Mouse (Mus musculus) lung, postnatal 0 days (tissue): ENCODE data around the gene Mtf1. TPM values are rescaled to one million over a fixed set of nuclear protein-coding genes. Genes with fewer than 3 reads are reported as not detected.

ENCODE experiments used
- ATAC-seq: fragments of 200-750 bp; cut with Nextera tagmentation; 2 replicates; pipeline ENCODE4 v1.8.0; 2017; ENCODE audit warnings: moderate library complexity
- DNase-seq: peaks from one replicate; pipeline ENCODE4 v3.0.0-alpha.2; 2016; ENCODE audit warnings: low spot score
- H3K27ac ChIP-seq: fragments of 300-500 bp; sonication (generic); 2 replicates; pipeline ENCODE4 v1.5.1; 2014; ENCODE audit warnings: antibody characterized with exemption, mild to moderate bottlenecking, low read length, mixed read lengths
- H3K27me3 ChIP-seq: fragments of 300-500 bp; sonication (generic); replicated peaks from 2 replicates; pipeline ENCODE4 v1.6.1; 2014; ENCODE audit warnings: low read length, mixed read lengths; ENCODE audit not compliant: insufficient read depth
- H3K36me3 ChIP-seq: fragments of 300-500 bp; sonication (generic); 2 replicates; pipeline ENCODE4 v1.6.1; 2014; ENCODE audit warnings: low read length, mixed read lengths; ENCODE audit not compliant: insufficient read depth
- H3K4me1 ChIP-seq: fragments of 300-500 bp; sonication (generic); 2 replicates; pipeline ENCODE4 v1.6.1; 2014; ENCODE audit warnings: antibody characterized with exemption, low read depth, low read length, mixed read lengths; ENCODE audit not compliant: insufficient read depth
- H3K4me2 ChIP-seq: fragments of 300-500 bp; sonication (generic); replicated peaks from 2 replicates; pipeline ENCODE4 v1.6.1; 2014; ENCODE audit warnings: low read depth, mild to moderate bottlenecking, low read length, moderate library complexity, mixed read lengths
- H3K4me3 ChIP-seq: fragments of 300-500 bp; sonication (generic); 2 replicates; pipeline ENCODE4 v1.5.1; 2014; ENCODE audit warnings: low read depth, low read length
- H3K9ac ChIP-seq: fragments of 300-500 bp; sonication (generic); replicated peaks from 2 replicates; pipeline ENCODE4 v1.6.1; 2014; ENCODE audit warnings: low read depth, mild to moderate bottlenecking
- H3K9me3 ChIP-seq: fragments of 300-500 bp; sonication (generic); 2 replicates; pipeline ENCODE4 v1.6.1; 2016; ENCODE audit warnings: low read length, mixed read lengths
- CTCF ChIP-seq: IDR thresholded peaks from 2 replicates; pipeline ENCODE4 v1.5.1; 2016; ENCODE audit warnings: antibody characterized with exemption, mild to moderate bottlenecking
- EP300 ChIP-seq: IDR thresholded peaks from 2 replicates; pipeline ENCODE4 v1.6.1; 2016; ENCODE audit warnings: antibody characterized with exemption, mild to moderate bottlenecking, control low read depth
- WGBS: fragments of 180-500 bp; shearing (Covaris S2); extraction: QIAGEN DNeasy Blood & Tissue Kit; methylation state at CpG from one replicate; pipeline ENCODE4 v1.1.7; 2014; 5-methylcytosine and 5-hydroxymethylcytosine counted together
- polyA plus RNA-seq: library from polyadenylated mRNA; unstranded; fragments of >200 nt; fragmentation: Nextera tagmentation; extraction: Ambion mirVana; gene quantifications from 2 replicates; pipeline ENCODE4 v1.2.1, GENCODE M21; 2015

The Mtf1 gene
- polyA plus RNA-seq, 1 experiment from 2014 or later: 10.8 TPM

- no peak for TF ChIP-seq EP300
- no peak for TF ChIP-seq CTCF
- Histone ChIP-seq H3K9me3 (no peaks in the 10 kb centered on the region), H3K27me3 (no peaks in the 10 kb centered on the region), H3K4me2 (no peak overlapping the region), H3K4me3 (no peak overlapping the region), H3K36me3 (no peaks in the 10 kb centered on the region), H3K9ac (no peak overlapping the region), H3K27ac (no peak overlapping the region), H3K4me1 (peaks cover 13% of the 10 kb centered on the region; the same call in 1 of the 2 replicates)
- no peak for ATAC-seq
- WGBS: 64% methylated on average over 23 of the region's 23 CpGs
- peak; percentile 7 for DNase-seq
Observed at GRCm38 (mm10) chr4:124765802-124766565, 35.9 kb upstream of the Mtf1 start.

- TF ChIP-seq EP300 (no peak), CTCF (no peak)
- no peak overlapping the region for H3K27ac ChIP-seq
- 25% methylated on average over 2 of the region's 2 CpGs for WGBS
Observed at GRCm38 (mm10) chr4:124766566-124766940, 35.4 kb upstream of the Mtf1 start.

GRCm38 (mm10) chr4:124768963-124769591, 32.8 kb upstream of the Mtf1 start:
- H3K27me3 ChIP-seq: no peaks in the 10 kb centered on the region
- peak; percentile 10 for DNase-seq
- 76% methylated on average over 13 of the region's 13 CpGs for WGBS

More at GRCm38 (mm10) chr4:124766566-124766940, 35.4 kb upstream of the Mtf1 start:
- H3K36me3 ChIP-seq: no peaks in the 10 kb centered on the region
- no peak for DNase-seq
- H3K27me3 ChIP-seq: no peaks in the 10 kb centered on the region
- H3K9me3 ChIP-seq: no peaks in the 10 kb centered on the region
- H3K4me2 ChIP-seq: no peak overlapping the region
- peaks cover 14% of the 10 kb centered on the region; the same call in 1 of the 2 replicates for H3K4me1 ChIP-seq
- H3K4me3 ChIP-seq: no peak overlapping the region
- ATAC-seq: no peak
- no peak overlapping the region for H3K9ac ChIP-seq

DNA sequence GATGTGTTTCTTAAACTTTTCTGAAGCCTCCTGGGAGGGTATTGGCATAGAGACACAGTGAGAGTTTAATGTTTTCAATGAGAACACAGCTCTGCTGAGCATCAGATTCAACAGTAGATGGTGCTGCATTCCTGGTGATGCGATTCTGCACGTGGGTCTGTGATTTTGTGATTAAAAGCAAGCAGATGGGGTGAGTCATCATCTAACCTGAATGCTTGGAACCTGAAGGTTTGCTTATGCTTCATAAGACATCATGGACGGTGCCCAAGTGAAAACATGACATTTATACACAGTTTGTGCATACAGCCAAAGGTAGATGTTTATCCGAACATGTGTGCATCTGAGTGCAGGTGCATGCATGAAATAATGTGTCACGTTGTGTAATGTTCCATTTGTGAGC, 31.3 kb upstream of the Mtf1 start:
- peaks cover 14% of the 10 kb centered on the region; the same call in 1 of the 2 replicates for H3K4me1 ChIP-seq
- no peaks in the 10 kb centered on the region for H3K36me3 ChIP-seq
- no peak overlapping the region for H3K27ac ChIP-seq
- no peak overlapping the region for H3K9ac ChIP-seq
- no peaks in the 10 kb centered on the region for H3K27me3 ChIP-seq
- DNase-seq (peak; percentile 22), ATAC-seq (no peak)
- WGBS: 73% methylated on average over 5 of the region's 5 CpGs
- no peaks in the 10 kb centered on the region for H3K9me3 ChIP-seq
- no peak overlapping the region for H3K4me2 ChIP-seq
- peak; percentile 24 for TF ChIP-seq CTCF
- TF ChIP-seq EP300: no peak
- no peak overlapping the region for H3K4me3 ChIP-seq

More at GRCm38 (mm10) chr4:124768963-124769591, 32.8 kb upstream of the Mtf1 start:
- Histone ChIP-seq H3K27ac (no peak overlapping the region), H3K9me3 (no peaks in the 10 kb centered on the region), H3K36me3 (no peaks in the 10 kb centered on the region), H3K4me3 (no peak overlapping the region), H3K4me2 (no peak overlapping the region), H3K4me1 (peaks cover 14% of the 10 kb centered on the region; the same call in 1 of the 2 replicates), H3K9ac (no peak overlapping the region)
- peak; percentile 93 for TF ChIP-seq EP300
- no peak for TF ChIP-seq CTCF
- ATAC-seq: peak; percentile 10; the same call in 1 of the 2 replicates

DNA sequence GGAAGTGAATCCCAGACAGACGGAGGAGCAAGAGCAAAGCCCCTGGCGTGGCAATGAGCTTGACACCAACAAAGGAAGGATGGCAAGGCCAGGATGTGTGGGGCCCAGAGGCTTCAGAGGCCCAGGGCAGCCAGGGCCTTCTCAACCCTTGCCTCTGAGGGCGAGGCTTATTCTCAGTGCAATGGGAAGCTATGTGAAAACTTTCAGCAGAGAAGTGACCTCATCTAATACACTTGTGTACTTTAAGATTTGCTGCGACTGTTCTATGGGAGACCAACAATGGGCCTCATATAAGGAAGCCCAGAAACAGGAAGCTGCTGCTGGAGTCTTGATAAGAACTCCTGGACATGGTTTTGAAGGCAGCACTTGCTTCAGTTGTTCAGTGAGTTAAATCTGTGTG, 29.8 kb upstream of the Mtf1 start:
- Histone ChIP-seq H3K4me1 (0 out of 2 replicates have a peak, but pooled peaks cover 3% of the 10 kb centered on the region), H3K4me2 (no peak overlapping the region), H3K9me3 (no peaks in the 10 kb centered on the region), H3K36me3 (no peaks in the 10 kb centered on the region), H3K9ac (no peak overlapping the region), H3K4me3 (no peak overlapping the region), H3K27ac (peak overlapping the region; percentile 69), H3K27me3 (no peaks in the 10 kb centered on the region)
- 38% methylated on average over 4 of the region's 4 CpGs for WGBS
- DNase-seq (peak; percentile 80), ATAC-seq (peak; percentile 95)
- TF ChIP-seq CTCF (no peak), EP300 (peak; percentile 86; the same call in 1 of the 2 replicates)

GRCm38 (mm10) chr4:124773449-124773848, 28.5 kb upstream of the Mtf1 start:
- TF ChIP-seq EP300: no peak
- no peak for TF ChIP-seq CTCF

More at GRCm38 (mm10) chr4:124773449-124773848, 28.5 kb upstream of the Mtf1 start:
- no peaks in the 10 kb centered on the region for H3K27me3 ChIP-seq
- DNase-seq: no peak
- no peaks in the 10 kb centered on the region; the same call in 1 of the 2 replicates for H3K36me3 ChIP-seq
- no peak for ATAC-seq
- no peaks in the 10 kb centered on the region for H3K9me3 ChIP-seq
- no peak overlapping the region for H3K27ac ChIP-seq
- no peak overlapping the region for H3K4me2 ChIP-seq
- H3K4me1 ChIP-seq: 0 out of 2 replicates have a peak, but pooled peaks cover 3% of the 10 kb centered on the region
- H3K9ac ChIP-seq: no peak overlapping the region
- no peak overlapping the region for H3K4me3 ChIP-seq
- 83% methylated on average over 1 of the region's 2 CpGs for WGBS
